Mouse (Mus musculus): ENCODE results near the gene Zkscan17. TPM values are rescaled to one million over a fixed set of nuclear protein-coding genes. Genes with fewer than 3 reads are reported as not detected.

Gene Zkscan17
- polyA plus RNA-seq, 1 experiment from 2014 or later, result 13.9 TPM

GRCm38 (mm10) chr11:59486222-59486621, 40.3 kb downstream of the Zkscan17 start:
- 88% methylated on average over 8 of the region's 8 CpGs for WGBS
- Histone ChIP-seq H3K27me3 (no peaks in the 10 kb centered on the region), H3K4me3 (no peak overlapping the region), H3K9ac (no peak overlapping the region), H3K36me3 (peaks cover 35% of the 10 kb centered on the region), H3K4me2 (no peak overlapping the region), H3K27ac (replicated peaks) (no peak overlapping the region), H3K4me1 (replicated peaks) (no peaks in the 10 kb centered on the region), H3K9me3 (no peaks in the 10 kb centered on the region)
- no peak for ATAC-seq (ENCODE audit: low FRiP score, low read depth)

- no peak overlapping the region for H3K9ac ChIP-seq
- H3K4me1 ChIP-seq (replicated peaks), result no peaks in the 10 kb centered on the region
- 39% methylated on average over 2 of the region's 2 CpGs for WGBS
- H3K27ac ChIP-seq (replicated peaks), result no peak overlapping the region
- H3K4me2 ChIP-seq, result no peak overlapping the region
- H3K36me3 ChIP-seq, result peaks cover 30% of the 10 kb centered on the region
- H3K4me3 ChIP-seq, result no peak overlapping the region
- no peaks in the 10 kb centered on the region for H3K27me3 ChIP-seq
- ATAC-seq (ENCODE audit: low FRiP score, low read depth), result no peak
- H3K9me3 ChIP-seq, result no peaks in the 10 kb centered on the region
These were observed 40.9 kb downstream of the Zkscan17 start for GRCm38 (mm10) chr11:59485641-59486040.

- no peaks in the 10 kb centered on the region for H3K9me3 ChIP-seq
- H3K9ac ChIP-seq, result no peak overlapping the region
- no peak overlapping the region for H3K27ac ChIP-seq (replicated peaks)
- ATAC-seq (ENCODE audit: low FRiP score, low read depth), result no peak
- no peaks in the 10 kb centered on the region for H3K4me1 ChIP-seq (replicated peaks)
- H3K27me3 ChIP-seq, result no peaks in the 10 kb centered on the region
- 10% methylated on average over 2 of the region's 2 CpGs for WGBS
- peaks cover 20% of the 10 kb centered on the region for H3K36me3 ChIP-seq
- H3K4me2 ChIP-seq, result no peak overlapping the region
- no peak overlapping the region for H3K4me3 ChIP-seq
These were observed 43.3 kb downstream of the Zkscan17 start for GRCm38 (mm10) chr11:59483212-59483611.

- no peak overlapping the region for H3K4me3 ChIP-seq
- WGBS, result 67% methylated on average over 6 of the region's 6 CpGs
- H3K27me3 ChIP-seq, result no peaks in the 10 kb centered on the region
- H3K9me3 ChIP-seq, result no peaks in the 10 kb centered on the region
- H3K36me3 ChIP-seq, result no peaks in the 10 kb centered on the region
- no peak overlapping the region for H3K4me2 ChIP-seq
- H3K27ac ChIP-seq (replicated peaks), result no peak overlapping the region
- no peak overlapping the region for H3K9ac ChIP-seq
- no peak for ATAC-seq (ENCODE audit: low FRiP score, low read depth)
- H3K4me1 ChIP-seq (replicated peaks), result no peaks in the 10 kb centered on the region
These were observed 49.3 kb downstream of the Zkscan17 start for GRCm38 (mm10) chr11:59477240-59477639.

- under 1% methylated on average over 19 of the region's 19 CpGs for WGBS
- Histone ChIP-seq H3K4me1 (replicated peaks) (peaks cover 18% of the 10 kb centered on the region), H3K36me3 (no peaks in the 10 kb centered on the region; the same call in 1 of the 2 replicates), H3K4me2 (peak within 1 kb of the TSS; percentile 73), H3K9ac (peak within 1 kb of the TSS; percentile 91), H3K9me3 (no peaks in the 10 kb centered on the region), H3K4me3 (peak within 1 kb of the TSS; percentile 89), H3K27ac (replicated peaks) (peak within 1 kb of the TSS; percentile 86), H3K27me3 (no peaks in the 10 kb centered on the region)
- ATAC-seq (ENCODE audit: low FRiP score, low read depth), result peak; percentile 94
These were observed 54.2 kb downstream of the Zkscan17 start, which contains the start of gene Zfp867 for GRCm38 (mm10) chr11:59472326-59472677. TSS of gene Zfp867 (minus strand) at chr11:59472474.

GRCm38 (mm10) chr11:59471413-59472325, 54.9 kb downstream of the Zkscan17 start:
- Histone ChIP-seq H3K9me3 (no peaks in the 10 kb centered on the region), H3K9ac (peak overlapping the region; percentile 91), H3K36me3 (no peaks in the 10 kb centered on the region; the same call in 1 of the 2 replicates), H3K27me3 (no peaks in the 10 kb centered on the region), H3K4me2 (peak overlapping the region; percentile 73), H3K4me3 (peak overlapping the region; percentile 89), H3K4me1 (replicated peaks) (peaks cover 18% of the 10 kb centered on the region), H3K27ac (replicated peaks) (peak overlapping the region; percentile 86)
- 6% methylated on average over 37 of the region's 37 CpGs for whole genome bisulfite sequencing
- ATAC-seq (ENCODE audit: low FRiP score, low read depth), result peak; percentile 84

- Histone ChIP-seq H3K4me1 (replicated peaks) (no peaks in the 10 kb centered on the region), H3K36me3 (peaks cover 62% of the 10 kb centered on the region), H3K4me2 (no peak overlapping the region), H3K4me3 (no peak overlapping the region), H3K27ac (replicated peaks) (no peak overlapping the region), H3K9ac (no peak overlapping the region), H3K9me3 (peaks cover 21% of the 10 kb centered on the region), H3K27me3 (no peaks in the 10 kb centered on the region)
- 96% methylated on average over 2 of the region's 2 CpGs for WGBS
- ATAC-seq (ENCODE audit: low FRiP score, low read depth), result no peak
These were observed 66.1 kb downstream of the Zkscan17 start for GRCm38 (mm10) chr11:59460459-59460858.

GRCm38 (mm10) chr11:59458973-59459372, 67.6 kb downstream of the Zkscan17 start:
- Histone ChIP-seq H3K36me3 (peaks cover 63% of the 10 kb centered on the region), H3K9ac (no peak overlapping the region), H3K9me3 (peaks cover 16% of the 10 kb centered on the region), H3K27me3 (no peaks in the 10 kb centered on the region), H3K4me3 (no peak overlapping the region), H3K4me1 (replicated peaks) (no peaks in the 10 kb centered on the region), H3K4me2 (no peak overlapping the region), H3K27ac (replicated peaks) (no peak overlapping the region)
- WGBS, result 68% methylated on average over 5 of the region's 5 CpGs
- no peak for ATAC-seq (ENCODE audit: low FRiP score, low read depth)

- peaks cover 58% of the 10 kb centered on the region for H3K36me3 ChIP-seq
- no peak overlapping the region for H3K27ac ChIP-seq (replicated peaks)
- H3K4me3 ChIP-seq, result no peak overlapping the region
- 92% methylated on average over 2 of the region's 2 CpGs for WGBS
- ATAC-seq (ENCODE audit: low FRiP score, low read depth), result no peak
- H3K4me1 ChIP-seq (replicated peaks), result no peaks in the 10 kb centered on the region
- H3K4me2 ChIP-seq, result no peak overlapping the region
- H3K9me3 ChIP-seq, result no peaks in the 10 kb centered on the region
- no peaks in the 10 kb centered on the region for H3K27me3 ChIP-seq
- H3K9ac ChIP-seq, result no peak overlapping the region
These were observed 69.7 kb downstream of the Zkscan17 start for GRCm38 (mm10) chr11:59456891-59457290.

GRCm38 (mm10) chr11:59456346-59456745, 70.2 kb downstream of the Zkscan17 start:
- H3K36me3 ChIP-seq, result peaks cover 55% of the 10 kb centered on the region
- H3K9ac ChIP-seq, result no peak overlapping the region
- 94% methylated on average over 2 of the region's 2 CpGs for WGBS
- H3K9me3 ChIP-seq, result no peaks in the 10 kb centered on the region
- no peaks in the 10 kb centered on the region for H3K27me3 ChIP-seq
- ATAC-seq (ENCODE audit: low FRiP score, low read depth), result no peak
- no peak overlapping the region for H3K4me2 ChIP-seq
- H3K4me3 ChIP-seq, result no peak overlapping the region
- H3K27ac ChIP-seq (replicated peaks), result no peak overlapping the region
- peaks cover under 1% of the 10 kb centered on the region for H3K4me1 ChIP-seq (replicated peaks)

- Histone ChIP-seq H3K36me3 (peaks cover 37% of the 10 kb centered on the region), H3K9ac (peak within 1 kb of the TSS; percentile 61), H3K9me3 (no peaks in the 10 kb centered on the region), H3K4me3 (peak within 1 kb of the TSS; percentile 74), H3K4me1 (replicated peaks) (peaks cover 27% of the 10 kb centered on the region), H3K27ac (replicated peaks) (peak within 1 kb of the TSS; percentile 94), H3K27me3 (no peaks in the 10 kb centered on the region), H3K4me2 (peak within 1 kb of the TSS; percentile 62)
- WGBS, result 76% methylated on average over 4 of the region's 4 CpGs
- ATAC-seq (ENCODE audit: low FRiP score, low read depth), result no peak
These were observed 75.5 kb downstream of the Zkscan17 start, which contains the start of gene Snap47 for GRCm38 (mm10) chr11:59451086-59451485. TSS of gene Snap47 (minus strand) at chr11:59451186.

GRCm38 (mm10) chr11:59450230-59450771, 76.2 kb downstream of the Zkscan17 start:
- peak overlapping the region; percentile 61 for H3K9ac ChIP-seq
- peaks cover 27% of the 10 kb centered on the region for H3K4me1 ChIP-seq (replicated peaks)
- H3K36me3 ChIP-seq, result peaks cover 29% of the 10 kb centered on the region
- H3K27ac ChIP-seq (replicated peaks), result peak overlapping the region; percentile 94
- peak overlapping the region; percentile 62 for H3K4me2 ChIP-seq
- ATAC-seq (ENCODE audit: low FRiP score, low read depth), result peak; percentile 78
- H3K4me3 ChIP-seq, result peak overlapping the region; percentile 74
- no peaks in the 10 kb centered on the region for H3K27me3 ChIP-seq
- no peaks in the 10 kb centered on the region for H3K9me3 ChIP-seq
- WGBS, result under 1% methylated on average over 38 of the region's 38 CpGs

Data from hindbrain, embryonic 15.5 days (tissue).